Comparison of ENCODE assay signal across 8 mouse cellular contexts in genomic region chr11:113651907-113652273, GRCm38 (mm10). TPM values are rescaled to one million over a fixed set of nuclear protein-coding genes. Genes with fewer than 3 reads are reported as not detected.
DNase-seq lines count a peak whose midpoint lies in the region; ATAC-seq lines count a peak whose summit lies in the region.
"Had no signal": no experiment of that assay in that cellular context is flagged by ENCODE, and none has a peak within 500 bp of the region (broad histone marks: within the 10 kb centered on the region; RNA-seq: fewer than 3 reads in every experiment).

No protein-coding gene starts in this region.

- peak; percentile 62 to 75 for DNase-seq in right cerebral cortex, postnatal 10 days (ENCODE audit: low spot score in 2 of 2)
- DNase-seq in right cerebral cortex, adult 2 months (ENCODE audit: low spot score in 2 of 2) = no peak
- DNase-seq in cerebellum, postnatal 25 days = peak; percentile 63 to 75
- DNase-seq in adrenal gland, postnatal 36 days = no peak

- H3K27ac ChIP-seq in intestine, embryonic 15.5 days = no peak overlapping the region; the same call in 1 of the 2 replicates
- peak overlapping the region; percentile 22; the same call in 1 of the 2 replicates for H3K27ac ChIP-seq in lung, embryonic 15.5 days
- H3K27ac ChIP-seq in stomach, embryonic 16.5 days (ENCODE audit: low read length) = no peak overlapping the region

- H3K9me3 ChIP-seq in intestine, embryonic 15.5 days = no peaks in the 10 kb centered on the region
- H3K9me3 ChIP-seq in lung, embryonic 15.5 days = no peaks in the 10 kb centered on the region
- H3K9me3 ChIP-seq in stomach, embryonic 16.5 days (replicated peaks; ENCODE audit: control insufficient read depth, low read length) = no peaks in the 10 kb centered on the region
- H3K9me3 ChIP-seq: embryonic facial prominence, embryonic 15.5 days had no signal

- H3K9ac ChIP-seq in intestine, embryonic 15.5 days = no peak overlapping the region
- no peak overlapping the region for H3K9ac ChIP-seq in lung, embryonic 15.5 days
- no peak overlapping the region for H3K9ac ChIP-seq in stomach, embryonic 16.5 days (ENCODE audit: low read length)
- H3K9ac ChIP-seq: embryonic facial prominence, embryonic 15.5 days had no signal

- peaks cover 19% of the 10 kb centered on the region for H3K4me1 ChIP-seq in intestine, embryonic 15.5 days (replicated peaks)
- H3K4me1 ChIP-seq in lung, embryonic 15.5 days = peaks cover 25% of the 10 kb centered on the region
- peaks cover 13% of the 10 kb centered on the region for H3K4me1 ChIP-seq in stomach, embryonic 16.5 days (ENCODE audit: control insufficient read depth, insufficient read depth, low read length)

- H3K4me3 ChIP-seq in intestine, embryonic 15.5 days (replicated peaks) = no peak overlapping the region
- H3K4me3 ChIP-seq in lung, embryonic 15.5 days = no peak overlapping the region
- no peak overlapping the region for H3K4me3 ChIP-seq in stomach, embryonic 16.5 days (replicated peaks; ENCODE audit: low read length)
- H3K4me3 ChIP-seq: embryonic facial prominence, embryonic 15.5 days had no signal

- H3K4me2 ChIP-seq in intestine, embryonic 15.5 days (replicated peaks) = peak overlapping the region; percentile 1; the same call in 1 of the 2 replicates
- H3K4me2 ChIP-seq in lung, embryonic 15.5 days = no peak overlapping the region
- H3K4me2 ChIP-seq in stomach, embryonic 16.5 days (ENCODE audit: low read depth, low read length) = no peak overlapping the region
- H3K4me2 ChIP-seq: embryonic facial prominence, embryonic 15.5 days had no signal

- ATAC-seq in intestine, embryonic 15.5 days = 0 out of 2 replicates have a peak, but pooled peaks have one; percentile 11
- ATAC-seq in lung, embryonic 15.5 days (ENCODE audit: borderline replicate concordance, extremely low read depth, low FRiP score, low TSS enrichment) = no peak
- peak; percentile 9; the same call in 1 of the 2 replicates for ATAC-seq in stomach, embryonic 16.5 days (ENCODE audit: insufficient read depth, low FRiP score)

- H3K27me3 ChIP-seq in intestine, embryonic 15.5 days (replicated peaks) = no peaks in the 10 kb centered on the region
- H3K27me3 ChIP-seq in lung, embryonic 15.5 days = no peaks in the 10 kb centered on the region
- H3K27me3 ChIP-seq in stomach, embryonic 16.5 days (ENCODE audit: control insufficient read depth, insufficient read depth, low read length) = no peaks in the 10 kb centered on the region
- H3K27me3 ChIP-seq: embryonic facial prominence, embryonic 15.5 days had no signal

- WGBS in intestine, embryonic 15.5 days = 45% methylated on average over 8 of the region's 8 CpGs
- WGBS in lung, embryonic 15.5 days = 33% methylated on average over 8 of the region's 8 CpGs
- 41% methylated on average over 8 of the region's 8 CpGs for WGBS in stomach, embryonic 16.5 days

- H3K36me3 ChIP-seq in intestine, embryonic 15.5 days = peaks cover 36% of the 10 kb centered on the region
- H3K36me3 ChIP-seq in lung, embryonic 15.5 days = peaks cover 51% of the 10 kb centered on the region
- peaks cover 13% of the 10 kb centered on the region for H3K36me3 ChIP-seq in stomach, embryonic 16.5 days (ENCODE audit: control insufficient read depth, insufficient read depth, low read length)

RNA-seq across cellular contexts. Expression of gene Slc39a11, which starts 2.0 kb away (rescaled TPM):
- 40.8 and 45.7 TPM in 2 replicates for polyA plus RNA-seq in intestine, embryonic 15.5 days (2015; fragmentation: Nextera tagmentation; extraction: Ambion mirVana)
- 23.7 and 24.5 TPM in 2 replicates for polyA plus RNA-seq in lung, embryonic 15.5 days (2015; fragmentation: Nextera tagmentation; extraction: Ambion mirVana)
- polyA plus RNA-seq in stomach, embryonic 16.5 days (2015; fragmentation: Nextera tagmentation; extraction: Ambion mirVana) = 47.9 and 50.3 TPM in 2 replicates
- 10 to 100 TPM; 27.4 to 27.7 TPM for total RNA-seq in adrenal gland, postnatal 36 days (2021)

RNA-seq across cellular contexts. Expression of gene Cog1, which starts 2.9 kb away (rescaled TPM):
- polyA plus RNA-seq in intestine, embryonic 15.5 days (2015; fragmentation: Nextera tagmentation; extraction: Ambion mirVana) = 26.0 and 26.4 TPM in 2 replicates
- 26.5 and 27.7 TPM in 2 replicates for polyA plus RNA-seq in lung, embryonic 15.5 days (2015; fragmentation: Nextera tagmentation; extraction: Ambion mirVana)
- polyA plus RNA-seq in stomach, embryonic 16.5 days (2015; fragmentation: Nextera tagmentation; extraction: Ambion mirVana) = 17.3 and 20.8 TPM in 2 replicates
- 10 to 100 TPM; 35.4 to 39.5 TPM for total RNA-seq in adrenal gland, postnatal 36 days (2021)

RNA-seq across cellular contexts. Expression of gene Fam104a, which starts 32.1 kb away (rescaled TPM):
- polyA plus RNA-seq in intestine, embryonic 15.5 days (2015; fragmentation: Nextera tagmentation; extraction: Ambion mirVana) = 42.6 and 46.0 TPM in 2 replicates
- 43.7 and 44.6 TPM in 2 replicates for polyA plus RNA-seq in lung, embryonic 15.5 days (2015; fragmentation: Nextera tagmentation; extraction: Ambion mirVana)
- 36.2 and 41.2 TPM in 2 replicates for polyA plus RNA-seq in stomach, embryonic 16.5 days (2015; fragmentation: Nextera tagmentation; extraction: Ambion mirVana)
- total RNA-seq in adrenal gland, postnatal 36 days (2021) = 10 to 100 TPM; 32.0 to 39.7 TPM

RNA-seq across cellular contexts. Expression of gene D11Wsu47e, which starts 32.3 kb away (rescaled TPM):
- 14.6 and 17.8 TPM in 2 replicates for polyA plus RNA-seq in intestine, embryonic 15.5 days (2015; fragmentation: Nextera tagmentation; extraction: Ambion mirVana)
- polyA plus RNA-seq in lung, embryonic 15.5 days (2015; fragmentation: Nextera tagmentation; extraction: Ambion mirVana) = 19.7 and 20.6 TPM in 2 replicates
- polyA plus RNA-seq in stomach, embryonic 16.5 days (2015; fragmentation: Nextera tagmentation; extraction: Ambion mirVana) = 13.9 and 17.1 TPM in 2 replicates
- total RNA-seq in adrenal gland, postnatal 36 days (2021) = 10 to 100 TPM; 13.4 to 18.7 TPM

RNA-seq across cellular contexts. Expression of gene Sstr2, which starts 32.7 kb away (rescaled TPM):
- polyA plus RNA-seq in intestine, embryonic 15.5 days (2015; fragmentation: Nextera tagmentation; extraction: Ambion mirVana) = 0.65 and 1.4 TPM in 2 replicates
- polyA plus RNA-seq in lung, embryonic 15.5 days (2015; fragmentation: Nextera tagmentation; extraction: Ambion mirVana) = 2.5 and 3.1 TPM in 2 replicates
- 1.6 and 2.3 TPM in 2 replicates for polyA plus RNA-seq in stomach, embryonic 16.5 days (2015; fragmentation: Nextera tagmentation; extraction: Ambion mirVana)
- 1 to 10 TPM; 1.6 to 3.9 TPM for total RNA-seq in adrenal gland, postnatal 36 days (2021)

Comparison
In these comparisons a context has a peak if more than half of its experiments do, and no peak if none do; other contexts are left out.
1. DNase-seq: peak in right cerebral cortex, postnatal 10 days (2 of 2) and cerebellum, postnatal 25 days (2 of 2); none in right cerebral cortex, adult 2 months (0 of 2) and adrenal gland, postnatal 36 days (0 of 2).